Mouse (Mus musculus) cerebellum, adult 8-10 months (tissue): ENCODE results near the gene Gsta3.
"Not testable (repeated sequence)": the region's sequence is repeated elsewhere in the genome, so short reads cannot be mapped to it uniquely, and the experiment has no call there.

Experiments
- DNase-seq: peaks from one replicate; pipeline ENCODE4 v3.0.0; 2022

The Gsta3 gene

DNA sequence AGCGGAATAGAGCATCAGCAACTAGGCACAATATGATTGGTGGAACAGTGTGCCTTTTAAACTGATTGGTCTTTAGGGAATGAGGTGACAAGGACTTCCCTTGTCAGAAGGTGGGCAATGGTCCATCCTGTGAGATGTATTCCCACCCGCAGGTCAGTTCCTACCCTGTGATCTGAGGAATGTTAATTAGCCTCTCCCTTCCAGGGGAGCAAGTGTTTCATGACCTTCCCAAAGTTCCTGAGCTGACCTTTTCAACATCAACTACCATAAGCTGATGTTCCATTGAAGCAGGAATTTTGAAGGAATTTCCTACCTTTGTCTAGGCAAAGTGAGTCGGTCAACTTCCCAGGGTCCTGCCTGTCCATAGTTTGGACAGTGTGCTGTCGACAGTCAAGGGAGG, 13.5 kb downstream of the Gsta3 start:
- DNase-seq = no peak

DNA sequence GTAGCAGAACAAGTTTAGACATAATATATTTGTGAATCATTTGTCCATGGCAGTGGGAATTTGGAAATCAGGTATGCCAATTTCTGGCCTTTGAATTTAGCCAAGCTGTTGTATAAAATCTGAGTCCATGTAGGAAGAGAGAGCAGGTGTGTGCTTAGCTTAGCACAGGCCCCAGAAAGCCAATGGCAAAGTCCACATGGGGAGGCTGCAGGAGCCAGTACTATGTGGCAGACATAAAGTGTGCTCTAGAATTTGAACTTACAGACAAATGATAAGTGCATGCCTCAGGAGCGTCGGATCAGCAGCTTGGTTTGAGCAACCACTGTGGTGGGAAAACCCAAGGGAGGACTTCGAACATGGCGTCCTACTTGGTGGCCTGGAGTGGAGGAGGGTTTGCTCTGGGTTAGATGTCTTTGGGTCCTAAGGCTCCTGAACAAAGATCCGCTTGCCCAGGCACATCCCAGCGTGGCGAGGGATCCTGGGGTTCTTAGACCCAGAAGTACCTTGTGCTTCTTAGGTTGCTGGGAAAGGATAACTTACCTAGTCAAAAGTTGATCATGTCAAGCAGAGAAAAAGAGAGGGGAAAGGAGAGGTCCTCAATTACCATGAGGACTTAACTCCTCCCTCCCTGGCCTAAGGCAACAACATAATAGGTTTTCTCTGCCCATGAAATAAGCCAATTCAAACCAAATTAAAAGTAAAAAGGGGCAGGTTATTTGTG, 15.4 kb downstream of the Gsta3 start:
- no peak for DNase-seq

DNA sequence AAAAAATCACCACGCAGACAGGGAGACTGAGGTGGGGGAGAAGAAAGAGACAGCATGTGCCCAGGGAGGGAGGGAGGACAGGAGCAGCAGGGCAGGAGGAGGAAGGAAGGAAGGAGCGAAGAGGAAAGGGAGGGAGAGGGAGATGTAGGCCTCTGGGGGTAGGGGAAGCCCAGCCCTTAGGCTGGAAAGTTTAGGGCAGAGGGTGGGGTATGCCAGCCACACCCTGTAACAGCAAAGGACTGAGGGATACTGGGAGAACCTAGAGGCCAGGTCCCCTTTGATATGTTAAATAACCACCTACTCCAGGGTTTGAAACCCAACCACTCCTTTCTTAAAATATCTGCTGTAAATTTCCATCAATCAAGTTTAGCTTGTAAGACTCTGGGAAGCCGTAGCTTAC, 16.0 kb downstream of the Gsta3 start:
- no peak for DNase-seq

GRCm38 (mm10) chr1:21256871-21257270, 16.5 kb downstream of the Gsta3 start:
- DNase-seq = no peak

DNA sequence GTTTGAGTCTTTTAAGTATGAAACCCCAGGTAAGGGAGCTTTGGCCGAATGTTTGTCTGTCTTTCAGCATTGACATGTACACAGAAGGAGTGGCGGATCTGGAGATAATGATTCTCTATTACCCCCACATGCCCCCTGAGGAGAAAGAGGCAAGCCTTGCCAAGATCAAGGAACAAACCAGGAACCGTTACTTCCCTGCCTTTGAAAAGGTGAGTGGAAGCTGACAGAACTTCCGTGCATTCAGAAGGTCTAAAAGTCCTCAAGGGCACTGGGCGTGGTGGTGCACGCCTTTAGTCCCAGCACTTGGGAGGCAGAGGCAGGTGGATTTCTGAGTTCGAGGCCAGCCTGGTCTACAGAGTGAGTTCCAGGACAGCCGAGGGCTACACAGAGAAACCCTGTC, 19.6 kb downstream of the Gsta3 start:
- DNase-seq = not testable (repeated sequence)

DNA sequence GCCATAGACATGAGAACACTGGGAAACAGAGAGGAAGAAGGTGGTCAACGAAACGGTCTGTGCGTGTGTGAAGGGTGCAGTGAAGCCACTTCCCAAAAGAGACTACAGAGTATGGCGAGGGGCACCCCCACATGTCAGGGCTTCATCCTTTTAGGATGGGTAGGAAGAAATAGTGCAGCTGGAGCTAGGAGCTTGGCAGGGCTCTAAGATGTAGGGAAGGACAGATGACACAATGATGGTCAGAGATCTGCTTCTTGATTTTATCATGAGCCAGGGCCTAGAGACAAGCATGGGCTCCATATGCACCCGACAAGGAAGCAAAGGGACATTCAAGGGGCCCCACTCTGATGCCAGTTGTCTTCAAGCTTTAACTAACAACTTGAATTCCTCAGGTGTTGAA, 22.0 kb downstream of the Gsta3 start:
- DNase-seq = no peak

DNA sequence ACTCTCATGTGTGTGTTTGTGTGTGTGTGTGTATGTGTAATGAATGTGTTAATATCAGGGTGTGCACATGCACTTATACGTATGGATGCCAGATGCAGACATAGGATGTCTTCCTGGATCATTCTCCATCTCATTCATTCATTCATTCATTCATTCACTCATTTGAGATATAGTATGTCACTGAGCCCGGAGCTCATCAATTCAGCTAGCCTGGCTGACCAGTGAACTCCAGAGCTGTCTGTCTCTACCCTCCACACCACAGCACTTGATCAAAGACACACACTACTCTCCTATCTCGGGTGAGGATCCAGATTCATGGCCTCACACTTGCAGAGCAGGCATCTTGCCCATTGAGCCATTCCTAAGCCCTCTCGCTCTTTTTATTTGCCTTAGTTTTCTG, 23.6 kb downstream of the Gsta3 start:
- no peak for DNase-seq

DNA sequence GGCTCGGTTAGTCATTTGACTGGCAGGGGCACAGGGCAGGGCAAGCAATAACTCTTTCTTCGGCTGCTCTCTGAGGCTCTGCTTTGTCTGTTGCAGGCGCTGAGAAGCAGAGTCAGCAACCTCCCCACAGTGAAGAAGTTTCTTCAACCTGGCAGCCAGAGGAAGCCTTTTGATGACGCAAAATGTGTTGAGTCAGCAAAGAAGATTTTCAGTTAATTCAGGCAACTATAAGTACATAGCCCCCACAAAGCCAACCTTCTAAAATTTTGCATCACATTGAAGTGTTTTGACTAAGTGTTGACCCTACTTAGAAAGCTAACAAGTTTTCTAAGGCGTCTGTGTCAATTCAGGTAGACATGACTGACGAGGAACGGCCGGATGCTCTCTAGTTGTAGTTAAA, 24.4 kb downstream of the Gsta3 start:
- no peak for DNase-seq

DNA sequence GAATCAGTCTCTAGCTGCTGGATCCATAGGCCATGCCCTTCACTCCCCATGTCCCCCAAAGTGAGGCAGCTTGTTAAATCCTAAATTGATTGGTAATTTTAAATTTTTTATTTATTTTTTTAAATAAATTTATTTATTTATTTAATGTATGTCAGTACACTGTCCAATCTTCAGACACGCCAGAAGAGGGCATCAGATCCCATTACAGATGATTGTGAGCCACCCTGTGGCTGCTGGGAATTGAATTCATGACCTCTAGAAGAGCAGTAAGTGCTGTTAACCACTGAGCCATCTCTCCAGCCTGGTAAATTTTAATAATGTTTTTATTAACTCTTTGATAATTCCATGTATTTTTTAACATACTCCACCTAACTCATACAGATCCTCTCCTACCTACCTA, 26.4 kb downstream of the Gsta3 start:
- no peak for DNase-seq

GRCm38 (mm10) chr1:21267466-21267865, 27.1 kb downstream of the Gsta3 start:
- not testable (repeated sequence) for DNase-seq

- peak; percentile 43 for DNase-seq
These were observed 31.1 kb downstream of the Gsta3 start for GRCm38 (mm10) chr1:21271343-21272055.

- DNase-seq = peak; percentile 5
These were observed 31.7 kb downstream of the Gsta3 start for GRCm38 (mm10) chr1:21272056-21272431.

DNA sequence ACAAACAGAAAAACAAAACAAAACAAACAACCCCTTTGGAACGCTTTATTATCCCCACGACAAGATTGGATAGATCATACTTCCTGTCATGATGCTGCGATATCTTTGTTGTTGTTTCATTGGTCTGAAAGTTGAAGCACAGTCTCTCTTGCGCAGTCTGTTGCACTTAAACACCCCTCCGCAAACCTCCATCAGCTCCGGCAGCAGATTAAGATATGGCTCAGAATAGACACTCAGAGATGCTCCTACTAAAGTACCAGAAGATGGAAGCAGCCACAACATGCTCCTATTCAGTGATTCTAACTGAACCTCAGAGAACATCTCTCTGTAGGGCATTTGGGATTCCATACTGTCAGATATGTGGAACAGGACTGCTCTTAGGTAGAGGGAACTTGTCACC, 32.7 kb downstream of the Gsta3 start:
- DNase-seq = no peak

GRCm38 (mm10) chr1:21274437-21275040, 34.1 kb downstream of the Gsta3 start:
- DNase-seq = no peak

- DNase-seq = not testable (repeated sequence)
These were observed 35.0 kb downstream of the Gsta3 start for GRCm38 (mm10) chr1:21275366-21275765.

- not testable (repeated sequence) for DNase-seq
These were observed 35.8 kb downstream of the Gsta3 start for GRCm38 (mm10) chr1:21276158-21276557.

DNA sequence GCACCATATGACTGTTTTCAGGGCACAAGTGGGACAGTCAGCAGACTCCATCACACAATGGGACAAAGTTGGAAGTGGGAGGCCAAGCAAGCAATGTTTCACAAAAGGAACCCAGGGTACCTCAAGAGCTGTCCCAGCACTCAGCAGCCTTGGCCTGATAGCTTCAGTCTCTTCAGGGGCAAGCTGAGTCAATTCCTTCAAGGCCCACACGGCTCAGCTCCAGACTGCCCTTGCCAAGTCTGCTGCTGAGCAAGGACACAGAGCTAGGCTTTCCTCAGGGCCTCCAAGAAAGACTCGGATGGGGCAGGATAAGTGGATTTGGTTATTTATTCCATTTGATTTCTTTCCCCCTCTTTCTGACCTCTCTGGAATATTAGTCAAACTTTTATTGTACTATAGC, 39.9 kb downstream of the Gsta3 start:
- DNase-seq = no peak

- not testable (repeated sequence) for DNase-seq
These were observed 44.3 kb downstream of the Gsta3 start for GRCm38 (mm10) chr1:21284644-21285043.

DNA sequence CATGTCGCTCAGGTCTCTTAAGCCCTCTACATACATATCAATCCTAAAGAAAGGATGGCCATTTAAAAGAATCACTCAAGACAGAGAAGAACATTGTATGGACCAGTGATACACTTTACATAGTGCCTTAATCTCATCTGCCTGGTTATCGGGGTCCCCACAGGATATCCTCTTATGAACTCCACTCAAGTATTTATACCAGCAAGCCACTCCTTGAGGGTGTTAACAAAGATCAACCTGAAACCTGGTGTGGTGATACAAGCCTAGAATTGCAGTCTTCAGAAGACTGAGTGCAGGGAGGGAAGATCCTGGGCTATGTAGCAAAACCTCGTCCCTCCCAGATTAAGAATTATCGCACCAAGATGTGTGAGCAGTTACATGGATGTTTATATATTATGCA, 51.0 kb downstream of the Gsta3 start:
- no peak for DNase-seq

DNA sequence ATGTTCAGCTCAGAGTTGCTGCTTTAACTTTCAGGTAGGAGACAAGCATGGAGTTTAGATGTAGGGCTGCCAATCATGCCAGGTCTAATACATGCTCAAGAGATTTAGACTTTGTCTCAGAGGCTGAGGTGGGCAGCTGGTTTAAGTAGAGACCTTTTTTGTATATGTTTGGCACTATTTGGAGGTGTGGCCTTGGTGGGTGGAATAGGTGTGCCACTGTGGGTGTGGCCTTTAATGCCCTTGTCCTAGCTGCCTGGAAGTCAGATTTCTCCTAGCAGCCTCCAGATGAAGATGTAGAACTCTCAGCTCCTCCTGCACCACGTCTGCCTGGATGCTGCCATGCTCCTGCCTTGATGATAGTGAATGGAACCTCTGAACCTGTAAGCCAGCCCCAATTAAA, 52.2 kb downstream of the Gsta3 start:
- no peak for DNase-seq

DNA sequence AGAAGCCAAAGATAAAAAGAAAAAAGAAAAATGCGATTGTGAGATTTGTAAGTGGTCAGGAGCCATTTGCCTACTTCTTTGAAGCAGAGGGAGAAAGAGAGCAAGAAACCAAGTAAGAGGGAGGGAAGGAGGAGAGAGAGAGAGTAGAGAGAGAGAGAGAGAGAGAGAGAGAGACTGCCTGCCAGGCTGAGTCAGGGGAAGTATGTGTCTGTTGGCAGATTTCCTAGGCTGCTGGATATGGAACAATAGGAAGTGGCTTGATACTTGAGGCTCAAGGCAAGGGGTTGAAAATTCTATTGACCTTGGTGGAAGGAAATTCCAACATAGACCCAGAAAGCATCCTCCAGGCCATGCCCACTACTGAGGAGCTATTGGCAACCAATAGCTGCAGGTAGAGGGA, 55.8 kb downstream of the Gsta3 start:
- DNase-seq = no peak

GRCm38 (mm10) chr1:21298114-21298513, 57.7 kb downstream of the Gsta3 start:
- DNase-seq = no peak

GRCm38 (mm10) chr1:21299826-21300225, 59.4 kb downstream of the Gsta3 start:
- no peak for DNase-seq

GRCm38 (mm10) chr1:21301686-21302085, 61.3 kb downstream of the Gsta3 start:
- DNase-seq = no peak
